Mouse (Mus musculus): ENCODE measurements at regions not wholly inside any gene's neighbourhood (a gene's known extent, or its start where the extent isn't known, plus 50 kb on each side); places are given as distances from the start of the nearest gene placed in this dataset.

GRCm38 (mm10) chr2:8347867-8348266 is 838.5 kb upstream of the Celf2 start:
- TF ChIP-seq CTCF (conservative IDR thresholded peaks at IDR 0.05; ENCODE audit: insufficient read depth, insufficient read length, low read depth, low read length) (no peak), POLR2A (IDR thresholded peaks at IDR 0.05; ENCODE audit: low read depth, low read length) (no peak)

All from kidney, adult 2 months (tissue).